Mouse (Mus musculus) embryonic facial prominence, embryonic 14.5 days (tissue): ENCODE results near the gene Ppp1r13b. TPM values are rescaled to one million over a fixed set of nuclear protein-coding genes. Genes with fewer than 3 reads are reported as not detected.

ENCODE experiments used
- ATAC-seq: fragments of 200-750 bp; cut with Nextera tagmentation; 2 replicates; pipeline ENCODE4 v1.8.0; 2017; ENCODE audit warnings: low read depth, moderate number of reproducible peaks, moderate TSS enrichment
- DNase-seq: peaks from one replicate; pipeline ENCODE4 v3.0.0-alpha.2; 2015; ENCODE audit warnings: low spot score
- H3K27ac ChIP-seq: fragments of 300-500 bp; sonication (generic); replicated peaks from 2 replicates; pipeline ENCODE4 v1.5.1; 2014; ENCODE audit warnings: low read depth, mild to moderate bottlenecking, low read length, moderate library complexity
- H3K27me3 ChIP-seq: fragments of 300-500 bp; sonication (generic); replicated peaks from 2 replicates; pipeline ENCODE4 v1.6.1; 2014; ENCODE audit warnings: low read length; ENCODE audit not compliant: control insufficient read depth, insufficient read depth
- H3K36me3 ChIP-seq: fragments of 300-500 bp; sonication (generic); 2 replicates; pipeline ENCODE4 v1.6.1; 2014; ENCODE audit warnings: low read length, mixed read lengths; ENCODE audit not compliant: control insufficient read depth, insufficient read depth
- H3K4me1 ChIP-seq: fragments of 300-500 bp; sonication (generic); 2 replicates; pipeline ENCODE4 v1.6.1; 2014; ENCODE audit warnings: antibody characterized with exemption, low read length; ENCODE audit not compliant: control insufficient read depth, insufficient read depth
- H3K4me2 ChIP-seq: fragments of 300-500 bp; sonication (generic); 2 replicates; pipeline ENCODE4 v1.6.1; 2014; ENCODE audit warnings: low read depth, mild to moderate bottlenecking, low read length, moderate library complexity, mixed read lengths
- H3K4me3 ChIP-seq: fragments of 300-500 bp; sonication (generic); 2 replicates; pipeline ENCODE4 v1.5.1; 2014; ENCODE audit warnings: low read depth, mild to moderate bottlenecking, low read length
- H3K9ac ChIP-seq: fragments of 300-500 bp; sonication (generic); 2 replicates; pipeline ENCODE4 v1.6.1; 2014; ENCODE audit warnings: low read depth, mild to moderate bottlenecking, low read length, moderate library complexity, mixed read lengths
- H3K9me3 ChIP-seq: fragments of 300-500 bp; sonication (generic); 2 replicates; pipeline ENCODE4 v1.6.1; 2016; ENCODE audit warnings: low read length; ENCODE audit not compliant: control insufficient read depth
- WGBS: fragments of 180-500 bp; shearing (Covaris S2); extraction: QIAGEN DNeasy Blood & Tissue Kit; methylation state at CpG from one replicate; pipeline ENCODE4 v1.1.7; 2014; 5-methylcytosine and 5-hydroxymethylcytosine counted together
- polyA plus RNA-seq: library from polyadenylated mRNA; unstranded; fragments of >200 nt; fragmentation: Nextera tagmentation; extraction: Ambion mirVana; gene quantifications from 2 replicates; pipeline ENCODE4 v1.2.1, GENCODE M21; 2014

Gene Ppp1r13b
- polyA plus RNA-seq, 1 experiment from 2014 or later: 15.3 TPM

DNA sequence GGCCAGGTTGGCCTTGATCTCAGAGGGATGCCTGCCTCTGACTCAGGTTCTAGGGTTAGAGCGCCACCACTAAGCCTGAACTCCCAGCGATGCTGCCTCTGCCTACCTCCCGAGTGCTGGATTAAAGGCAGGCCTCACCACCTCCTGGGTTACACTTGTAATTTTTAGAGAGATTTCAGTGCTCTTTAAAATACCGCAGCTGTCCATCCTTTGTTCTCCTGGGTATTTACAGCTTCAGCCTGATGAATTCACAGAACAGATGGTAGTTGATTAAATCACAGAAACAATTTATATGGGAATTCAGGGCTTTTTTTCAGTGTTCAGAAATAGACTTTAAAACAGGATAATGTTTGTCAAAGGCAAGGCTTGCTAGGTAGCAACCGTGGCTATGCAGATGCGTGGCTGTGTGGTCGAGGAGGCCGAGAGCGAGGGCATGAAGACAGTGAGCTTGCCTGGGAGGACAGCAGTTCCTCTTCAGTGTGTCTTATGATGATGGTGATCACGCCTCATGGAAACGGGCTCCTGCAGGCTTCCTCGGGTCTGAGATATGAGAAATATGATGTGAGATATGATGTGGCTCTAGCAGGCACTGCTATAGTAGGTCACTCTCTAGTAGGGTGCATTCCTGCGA lies 116.3 kb downstream of the Ppp1r13b start:
- Histone ChIP-seq H3K4me3 (no peak overlapping the region), H3K27ac (no peak overlapping the region), H3K27me3 (no peaks in the 10 kb centered on the region), H3K4me2 (no peak overlapping the region), H3K4me1 (no peaks in the 10 kb centered on the region), H3K9me3 (no peaks in the 10 kb centered on the region), H3K9ac (no peak overlapping the region), H3K36me3 (peaks cover 100% of the 10 kb centered on the region)
- no peak for DNase-seq
- WGBS: 89% methylated on average over 13 of the region's 13 CpGs
- no peak for ATAC-seq

GRCm38 (mm10) chr12:111790631-111791030 lies 117.3 kb downstream of the Ppp1r13b start:
- Histone ChIP-seq H3K27me3 (no peaks in the 10 kb centered on the region), H3K4me1 (no peaks in the 10 kb centered on the region), H3K36me3 (peaks cover 100% of the 10 kb centered on the region), H3K4me2 (no peak overlapping the region), H3K9ac (no peak overlapping the region), H3K27ac (no peak overlapping the region), H3K4me3 (no peak overlapping the region), H3K9me3 (no peaks in the 10 kb centered on the region)
- no peak for ATAC-seq
- DNase-seq: no peak
- WGBS: 91% methylated on average over 7 of the region's 7 CpGs

- no peak for ATAC-seq
- Histone ChIP-seq H3K4me3 (no peak overlapping the region), H3K4me1 (no peaks in the 10 kb centered on the region), H3K27ac (no peak overlapping the region), H3K9me3 (no peaks in the 10 kb centered on the region), H3K27me3 (no peaks in the 10 kb centered on the region), H3K4me2 (no peak overlapping the region), H3K9ac (no peak overlapping the region), H3K36me3 (peaks cover 100% of the 10 kb centered on the region)
- WGBS: 95% methylated on average over 5 of the region's 5 CpGs
- DNase-seq: no peak
Observed at GRCm38 (mm10) chr12:111790090-111790489, 117.8 kb downstream of the Ppp1r13b start.

DNA sequence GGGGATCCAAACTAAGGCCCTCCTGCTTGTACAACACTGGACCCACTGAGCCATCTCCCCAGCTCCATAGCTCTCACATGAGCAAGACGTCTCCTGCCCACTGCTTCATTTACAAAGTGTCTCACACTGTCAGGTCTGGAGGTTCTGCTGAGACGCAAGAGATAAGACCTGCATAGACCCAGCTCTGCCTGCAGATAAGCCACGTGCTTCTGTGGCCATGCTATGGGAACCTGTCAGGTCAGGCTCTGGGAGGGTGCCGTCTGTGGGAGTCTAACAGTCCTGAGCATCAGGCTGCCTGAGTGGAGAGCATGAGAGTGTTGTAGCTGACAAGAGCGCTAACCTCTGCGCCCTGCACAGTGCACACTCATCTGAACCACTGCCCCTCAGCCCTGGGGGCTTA lies 120.9 kb downstream of the Ppp1r13b start:
- WGBS: 95% methylated on average over 6 of the region's 6 CpGs
- Histone ChIP-seq H3K9ac (no peak overlapping the region), H3K27me3 (no peaks in the 10 kb centered on the region), H3K4me3 (no peak overlapping the region), H3K36me3 (peaks cover 93% of the 10 kb centered on the region), H3K27ac (no peak overlapping the region), H3K9me3 (no peaks in the 10 kb centered on the region), H3K4me2 (no peak overlapping the region), H3K4me1 (no peaks in the 10 kb centered on the region)
- ATAC-seq (no peak), DNase-seq (no peak)

DNA sequence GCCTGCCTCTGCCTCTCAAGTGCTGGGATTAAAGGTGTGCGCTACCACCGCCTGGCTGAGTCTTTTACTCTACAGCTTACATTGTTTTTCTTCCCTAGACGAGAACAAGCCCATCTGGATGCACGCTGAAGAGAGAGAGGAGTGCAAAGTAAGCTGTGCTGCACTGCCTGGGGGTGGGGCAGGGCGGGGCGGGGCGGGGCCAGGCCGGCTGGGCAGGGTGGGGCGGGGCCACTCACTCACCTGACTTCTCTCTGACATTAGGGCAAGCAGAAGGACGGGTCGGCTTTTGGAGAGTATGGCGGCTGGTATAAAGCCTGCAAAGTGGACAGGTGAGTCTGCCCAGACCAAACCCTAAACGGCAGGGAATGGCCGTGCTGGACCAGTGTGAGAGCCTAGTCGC lies 122.7 kb downstream of the Ppp1r13b start:
- Histone ChIP-seq H3K4me2 (no peak overlapping the region), H3K4me3 (no peak overlapping the region), H3K9me3 (no peaks in the 10 kb centered on the region), H3K27me3 (no peaks in the 10 kb centered on the region), H3K9ac (no peak overlapping the region), H3K27ac (no peak overlapping the region), H3K4me1 (no peaks in the 10 kb centered on the region), H3K36me3 (peaks cover 93% of the 10 kb centered on the region)
- DNase-seq (no peak), ATAC-seq (no peak)
- WGBS: 67% methylated on average over 15 of the region's 15 CpGs

- Histone ChIP-seq H3K36me3 (peaks cover 97% of the 10 kb centered on the region), H3K4me3 (no peak overlapping the region), H3K4me1 (no peaks in the 10 kb centered on the region), H3K27ac (no peak overlapping the region), H3K27me3 (no peaks in the 10 kb centered on the region), H3K4me2 (no peak overlapping the region), H3K9me3 (0 out of 2 replicates have a peak, but pooled peaks cover 4% of the 10 kb centered on the region), H3K9ac (no peak overlapping the region)
- ATAC-seq (no peak), DNase-seq (no peak)
- 100% methylated on average over 1 of the region's 1 CpGs for WGBS
Observed at GRCm38 (mm10) chr12:111779544-111779943, 128.4 kb downstream of the Ppp1r13b start.

Other genes with a start within 250 kb of the Ppp1r13b start
- gene Ckb, start 235.8 kb downstream of the Ppp1r13b start, polyA plus RNA-seq: 206 and 208 TPM in 2 replicates
- gene Trmt61a, start 230.0 kb downstream of the Ppp1r13b start, polyA plus RNA-seq: 5.8 and 7.9 TPM in 2 replicates
- 59.0 and 61.5 TPM in 2 replicates for gene Bag5, start 194.9 kb downstream of the Ppp1r13b start, polyA plus RNA-seq
- 46.6 and 48.0 TPM in 2 replicates for gene Apopt1, start 194.8 kb downstream of the Ppp1r13b start, polyA plus RNA-seq
- 128 and 137 TPM in 2 replicates for gene Klc1, start 149.3 kb downstream of the Ppp1r13b start, polyA plus RNA-seq
- 8.5 and 11.7 TPM in 2 replicates for gene Xrcc3, start 94.2 kb downstream of the Ppp1r13b start, polyA plus RNA-seq
- 119 and 122 TPM in 2 replicates for gene Zfyve21, start 93.9 kb downstream of the Ppp1r13b start, polyA plus RNA-seq
- 670 and 799 TPM in 2 replicates for gene Atp5mpl, start 58.9 kb upstream of the Ppp1r13b start, polyA plus RNA-seq
- gene Tdrd9, start 63.4 kb upstream of the Ppp1r13b start, polyA plus RNA-seq: 0.21 and 0.34 TPM in 2 replicates
- gene Rd3l, start 73.2 kb upstream of the Ppp1r13b start, polyA plus RNA-seq: not detected in 2 replicates
- gene Aspg, start 198.6 kb upstream of the Ppp1r13b start, polyA plus RNA-seq: 1.4 and 2.6 TPM in 2 replicates
- gene Kif26a, start 238.1 kb upstream of the Ppp1r13b start, polyA plus RNA-seq: 4.0 TPM in 2 replicates